9 mouse cellular contexts compared by ENCODE assay signal in the genomic region with DNA sequence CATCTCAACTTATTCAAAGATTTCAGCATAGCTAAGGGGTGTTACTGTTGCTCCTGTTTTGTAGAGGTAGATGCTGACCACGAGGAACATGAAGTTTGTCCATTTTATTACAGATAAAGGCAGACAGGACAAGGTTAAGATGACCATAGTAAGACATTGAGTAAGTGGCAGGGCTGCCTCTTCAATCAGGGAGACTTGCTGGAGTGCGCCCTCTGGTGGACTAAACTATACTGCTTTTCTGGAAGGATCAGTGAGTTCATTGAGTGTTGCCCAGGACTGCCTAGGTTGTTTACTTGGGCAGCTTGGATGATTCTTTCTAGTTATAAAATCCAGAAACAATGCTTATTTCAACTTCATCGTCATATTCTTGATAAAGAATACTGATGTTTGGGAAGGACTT. TPM values are rescaled to one million over a fixed set of nuclear protein-coding genes. Genes with fewer than 3 reads are reported as not detected.
A peak's percentile ranks its signal among the peaks of the same experiment; 100 is the strongest.
DNase-seq lines count a peak whose midpoint lies in the region; ATAC-seq and TF ChIP-seq lines count a peak whose summit lies in the region.
"Had no signal": no experiment of that assay in that cellular context is flagged by ENCODE, and none has a peak within 500 bp of the region (broad histone marks: within the 10 kb centered on the region; RNA-seq: fewer than 3 reads in every experiment).

No protein-coding gene starts in this region.

- no peaks in the 10 kb centered on the region for H3K4me1 ChIP-seq in CH12.LX (ENCODE audit: control insufficient read depth in 1 of 2, insufficient read depth in 2 of 2)
- no peaks in the 10 kb centered on the region for H3K4me1 ChIP-seq in liver, embryonic 14.5 days (replicated peaks; ENCODE audit: control insufficient read depth in 2 of 2, insufficient read depth in 2 of 2, low read length in 1 of 2)
- H3K4me1 ChIP-seq: limb, embryonic 12.5 days had no signal

- peak; percentile 71 for DNase-seq in CH12.LX (ENCODE audit: extremely low read depth)
- peak; percentile 64 to 92 for DNase-seq in adrenal gland, adult (ENCODE audit: inconsistent age in 2 of 2, low spot score in 1 of 2)
- peak; percentile 55 for DNase-seq in gastrocnemius, postnatal 14 days
- DNase-seq in kidney, postnatal 14 days = peak; percentile 78
- peak; percentile 13 to 43 (median 35) for DNase-seq in liver, embryonic 14.5 days (ENCODE audit: low read depth in 3 of 3, low spot score in 3 of 3)
- DNase-seq in ovary, postnatal 36 days (ENCODE audit: low spot score) = peak; percentile 51
- peak; percentile 14 for DNase-seq in urinary bladder, postnatal 10 days (ENCODE audit: low spot score)

- TF ChIP-seq RAD21 in CH12.LX (IDR thresholded peaks at IDR 0.05; ENCODE audit: low read depth, low read length) = peak; percentile 53

- no peak overlapping the region for H3K27ac ChIP-seq in CH12.LX (ENCODE audit: insufficient read depth, low read depth)
- no peak overlapping the region for H3K27ac ChIP-seq in liver, embryonic 14.5 days
- H3K27ac ChIP-seq: limb, embryonic 12.5 days had no signal

- intact Hi-C loops in gastrocnemius, postnatal 14 days (cut with DNase I; ENCODE audit: low total_unique reads) = loop anchor here (5.0 kb wide), 1 partner anchor 334 kb away; no protein-coding TSS in a partner anchor

- H3K9me3 ChIP-seq in CH12.LX (replicated peaks; ENCODE audit: low read length) = no peaks in the 10 kb centered on the region
- H3K9me3 ChIP-seq in liver, embryonic 14.5 days (ENCODE audit: control insufficient read depth, low read length) = no peaks in the 10 kb centered on the region
- H3K9me3 ChIP-seq: limb, embryonic 12.5 days had no signal

- 7% methylated on average over 3 of the region's 3 CpGs for WGBS in liver, embryonic 14.5 days (ENCODE audit: insufficient replicate concordance)

- no peak overlapping the region for H3K9ac ChIP-seq in CH12.LX (ENCODE audit: insufficient read depth, low read depth)
- no peak overlapping the region for H3K9ac ChIP-seq in liver, embryonic 14.5 days (replicated peaks)
- H3K9ac ChIP-seq: limb, embryonic 12.5 days had no signal

- H3K79me2 ChIP-seq in CH12.LX (replicated peaks; ENCODE audit: control insufficient read depth, extremely low read depth, insufficient read depth, poor library complexity, severe bottlenecking) = no peaks in the 10 kb centered on the region

- TF ChIP-seq POLR2A in CH12.LX (IDR thresholded peaks at IDR 0.05; ENCODE audit: low read depth, low read length) = no peak

- TF ChIP-seq CTCF in CH12.LX (conservative IDR thresholded peaks at IDR 0.05 in 1 of 2, IDR thresholded peaks at IDR 0.05 in 1 of 2; ENCODE audit: low read depth in 2 of 2, low read length in 2 of 2) = peak; percentile 78 to 82
- TF ChIP-seq CTCF in liver, embryonic 14.5 days (IDR thresholded peaks at IDR 0.05; ENCODE audit: low read depth) = peak; percentile 79

- peak; percentile 77 for ATAC-seq in common myeloid progenitor, adult 5-6 weeks (replicated peaks; ENCODE audit: low read depth, poor library complexity, severe bottlenecking)
- no peak for ATAC-seq in liver, embryonic 14.5 days (ENCODE audit: insufficient read depth)

- no peaks in the 10 kb centered on the region for H3K36me3 ChIP-seq in CH12.LX (replicated peaks in 1 of 2; ENCODE audit: control insufficient read depth in 1 of 2, insufficient read depth in 1 of 2, low read length in 1 of 2)
- no peaks in the 10 kb centered on the region for H3K36me3 ChIP-seq in liver, embryonic 14.5 days (replicated peaks; ENCODE audit: control insufficient read depth, insufficient read depth, low read depth)
- H3K36me3 ChIP-seq: limb, embryonic 12.5 days had no signal

- TF ChIP-seq EP300 in CH12.LX (IDR thresholded peaks at IDR 0.05; ENCODE audit: low read length) = no peak
- TF ChIP-seq EP300 in liver, embryonic 14.5 days (IDR thresholded peaks at IDR 0.05; ENCODE audit: low read depth) = no peak

- H3K4me3 ChIP-seq in CH12.LX (replicated peaks in 1 of 3; ENCODE audit: low read depth in 2 of 3, low read length in 2 of 3, poor library complexity in 1 of 3) = no peak overlapping the region
- no peak overlapping the region for H3K4me3 ChIP-seq in liver, embryonic 14.5 days (ENCODE audit: insufficient read depth in 1 of 2, low read depth in 2 of 2, low read length in 2 of 2)
- H3K4me3 ChIP-seq: limb, embryonic 12.5 days had no signal

- dilution Hi-C loops in CH12.LX (cut with MboI; ENCODE audit: extremely low pct_ligation_motif_present, extremely low pct_unique_long_range_greater_than_20kb, low sequenced_read_pairs) = no loop called here

- in situ Hi-C loops in CH12.LX (cut with MboI; ENCODE audit: low pct_ligation_motif_present, low pct_unique_long_range_greater_than_20kb, low sequenced_read_pairs) = loop anchor here (5.0 kb wide), 1 partner anchor 334 kb away; no protein-coding TSS in a partner anchor

- H3K27me3 ChIP-seq in CH12.LX (replicated peaks) = no peaks in the 10 kb centered on the region
- no peaks in the 10 kb centered on the region for H3K27me3 ChIP-seq in liver, embryonic 14.5 days (ENCODE audit: control insufficient read depth, insufficient read depth, low read length)
- H3K27me3 ChIP-seq: limb, embryonic 12.5 days had no signal

- no peak overlapping the region for H3K4me2 ChIP-seq in CH12.LX (ENCODE audit: insufficient read depth, low read depth, poor library complexity, severe bottlenecking)
- no peak overlapping the region for H3K4me2 ChIP-seq in liver, embryonic 14.5 days (ENCODE audit: low read depth)
- H3K4me2 ChIP-seq: limb, embryonic 12.5 days had no signal

TF ChIP-seq in CH12.LX, 34 proteins besides CTCF, POLR2A, EP300 and RAD21:
- TF ChIP-seq SMC3 (IDR thresholded peaks at IDR 0.05; ENCODE audit: low read depth, low read length) (peak; percentile 80), MEF2A (IDR thresholded peaks at IDR 0.05; ENCODE audit: borderline replicate concordance, low read depth, low read length) (no peak)

RNA-seq across cellular contexts. Expression of gene Akr1c14, which starts 47.1 kb away (rescaled TPM):
- not detected in 2 replicates for total RNA-seq in CH12.LX (2012; rRNA removed)
- not detected in 2 replicates for total RNA-seq in CH12.LX (2014; rRNA removed)
- polyA plus RNA-seq in CH12.LX (2012; ENCODE audit: insufficient read length, low read depth) = not detected in 2 replicates
- not detected in 2 replicates for total RNA-seq in common myeloid progenitor, adult 5-6 weeks (2017)
- total RNA-seq in gastrocnemius, postnatal 14 days (2021) = 1 to 10 TPM; 3.0 to 3.3 TPM
- polyA plus RNA-seq in liver, embryonic 14.5 days (2012; rRNA removed) = 0.32 and 0.56 TPM in 2 replicates
- 1.4 and 1.8 TPM in 2 replicates for polyA plus RNA-seq in liver, embryonic 14.5 days (2014; fragmentation: Nextera tagmentation; extraction: Ambion mirVana)

RNA-seq across cellular contexts. Expression of gene Ucn3, which starts 56.5 kb away (rescaled TPM):
- total RNA-seq in CH12.LX (2012; rRNA removed) (not detected in 2 replicates), CH12.LX (2014; rRNA removed) (not detected in 2 replicates)
- polyA plus RNA-seq in CH12.LX (2012; ENCODE audit: insufficient read length, low read depth) = not detected in 2 replicates
- total RNA-seq in common myeloid progenitor, adult 5-6 weeks (2017) = not detected in 2 replicates
- total RNA-seq in gastrocnemius, postnatal 14 days (2021) = not detected
- polyA plus RNA-seq in liver, embryonic 14.5 days (2012; rRNA removed) = 0.03 TPM in 1 of 2 replicates, not detected in the other
- not detected in 2 replicates for polyA plus RNA-seq in liver, embryonic 14.5 days (2014; fragmentation: Nextera tagmentation; extraction: Ambion mirVana)
- polyA plus RNA-seq: limb, embryonic 12.5 days had no signal

Comparison
In these comparisons a context has a peak if more than half of its experiments do, and no peak if none do; other contexts are left out.
1. DNase-seq: peak in every context shown above with its lines; median percentile 78 in adrenal gland, adult; 78 in kidney, postnatal 14 days; 71 in CH12.LX; 55 in gastrocnemius, postnatal 14 days; 51 in ovary, postnatal 36 days; 35 in liver, embryonic 14.5 days; 14 in urinary bladder, postnatal 10 days.